Mouse (Mus musculus): ENCODE results near the gene Lgr5.

DNA sequence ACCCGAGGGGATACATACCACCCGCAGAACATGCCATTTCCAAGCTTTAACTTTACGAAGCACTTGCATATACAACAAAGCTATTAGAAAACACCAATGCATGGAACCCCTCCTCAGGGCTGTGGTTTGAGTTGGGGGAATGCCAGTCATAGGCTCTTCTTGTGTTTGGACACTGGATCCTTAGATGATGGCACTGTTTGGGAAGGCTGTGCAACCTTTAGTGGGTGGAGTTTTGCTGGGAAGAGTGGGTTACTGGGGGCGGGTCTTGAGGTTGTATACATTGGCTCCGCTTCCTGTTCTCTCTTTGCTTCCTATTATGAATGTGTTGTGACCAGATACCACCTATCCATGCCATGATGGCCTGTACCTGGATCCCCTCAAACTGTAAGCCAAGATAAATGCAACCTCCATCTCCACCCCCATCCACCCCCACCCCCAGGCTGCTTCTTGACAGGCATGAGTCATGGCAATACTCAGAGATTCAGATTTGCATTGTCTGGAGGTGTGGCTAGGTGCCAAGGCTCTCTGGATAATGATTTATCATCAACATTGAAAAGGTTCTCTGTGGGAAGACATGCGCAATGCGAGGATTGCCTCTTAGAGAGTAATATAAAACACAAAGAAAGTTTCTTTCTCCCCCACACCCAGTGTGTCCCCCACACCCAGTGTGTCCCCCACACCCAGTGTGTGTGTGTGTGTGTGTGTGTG lies 95.6 kb downstream of the Lgr5 start:
- no peak for TF ChIP-seq CTCF (IDR thresholded peaks at IDR 0.05; ENCODE audit: extremely low read depth, insufficient read depth, low read length)
- no peak for TF ChIP-seq POLR2A (IDR thresholded peaks at IDR 0.05; ENCODE audit: extremely low read depth, insufficient read depth, low read length)
